Mouse (Mus musculus): Measurements from ENCODE around the gene 4930447F04Rik. TPM values are rescaled to one million over a fixed set of nuclear protein-coding genes. Genes with fewer than 3 reads are reported as not detected.

The 4930447F04Rik gene
- total RNA-seq (2023), result not detected

DNA sequence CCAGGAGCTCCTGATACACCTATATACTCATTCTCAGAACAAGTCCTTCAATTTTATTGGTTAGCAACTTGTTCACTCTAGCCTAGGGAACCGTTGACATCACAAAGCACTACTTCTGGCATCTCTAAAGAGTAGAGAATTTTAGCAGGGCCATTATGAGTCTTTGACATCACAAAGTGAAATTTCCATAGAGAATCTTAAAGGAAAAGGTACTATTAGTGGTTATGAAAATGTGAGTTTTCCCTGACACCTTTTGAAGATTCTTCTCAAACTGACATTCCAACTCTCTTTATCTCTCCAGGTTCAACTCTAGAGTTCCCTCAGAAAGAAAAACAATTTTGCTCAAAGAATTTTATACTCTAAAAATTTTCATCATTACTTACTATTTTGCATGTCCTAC, at the start of gene 4930447F04Rik:
4930447F04Rik (minus strand) TSS at position 101 of the 400 bp plus-strand sequence.

Data from neutrophil, adult 83 days (primary cell).